Mouse (Mus musculus): ENCODE measurements around the gene Cd5l. TPM values are rescaled to one million over a fixed set of nuclear protein-coding genes. Genes with fewer than 3 reads are reported as not detected.
"Not testable (repeated sequence)": the region's sequence is repeated elsewhere in the genome, so short reads cannot be mapped to it uniquely, and the experiment has no call there.

The Cd5l gene
- 0.10 and 0.18 TPM in 2 replicates for polyA plus RNA-seq (2016; fragmentation: Nextera tagmentation; extraction: Ambion mirVana)

DNA sequence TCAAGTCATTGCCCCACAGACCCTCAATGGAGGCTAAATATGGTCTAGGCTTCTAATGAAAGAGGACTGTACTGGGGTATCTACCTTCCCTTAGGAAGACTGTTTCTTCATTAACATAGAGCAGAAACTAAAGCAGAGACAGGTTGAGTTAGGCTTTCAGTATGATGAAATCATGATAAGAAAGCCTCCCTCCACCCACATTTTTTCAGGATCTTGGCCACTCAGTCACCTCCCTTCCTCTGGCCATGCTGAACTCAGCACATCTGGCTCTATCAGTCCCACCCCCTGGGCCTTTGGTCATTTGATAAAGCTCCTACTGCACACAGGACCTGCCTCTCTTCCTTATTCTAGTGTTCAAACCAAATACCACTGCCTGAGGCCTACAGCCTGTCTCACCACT, at the start of gene Cd5l:
TSS of gene Cd5l (plus strand) at position 301 of the 400 bp plus-strand sequence.
- H3K27me3 ChIP-seq (replicated peaks) = no peaks in the 10 kb centered on the region
- no peak for ATAC-seq (ENCODE audit: insufficient number of reproducible peaks, low FRiP score)
- no peak within 1 kb of the TSS for H3K4me2 ChIP-seq
- no peak within 1 kb of the TSS for H3K27ac ChIP-seq (ENCODE audit: poor library complexity, severe bottlenecking)
- no peak within 1 kb of the TSS for H3K9ac ChIP-seq
- H3K36me3 ChIP-seq = no peaks in the 10 kb centered on the region
- no peaks in the 10 kb centered on the region for H3K4me1 ChIP-seq (replicated peaks)
- no peaks in the 10 kb centered on the region for H3K9me3 ChIP-seq (replicated peaks)
- H3K4me3 ChIP-seq = no peak within 1 kb of the TSS

DNA sequence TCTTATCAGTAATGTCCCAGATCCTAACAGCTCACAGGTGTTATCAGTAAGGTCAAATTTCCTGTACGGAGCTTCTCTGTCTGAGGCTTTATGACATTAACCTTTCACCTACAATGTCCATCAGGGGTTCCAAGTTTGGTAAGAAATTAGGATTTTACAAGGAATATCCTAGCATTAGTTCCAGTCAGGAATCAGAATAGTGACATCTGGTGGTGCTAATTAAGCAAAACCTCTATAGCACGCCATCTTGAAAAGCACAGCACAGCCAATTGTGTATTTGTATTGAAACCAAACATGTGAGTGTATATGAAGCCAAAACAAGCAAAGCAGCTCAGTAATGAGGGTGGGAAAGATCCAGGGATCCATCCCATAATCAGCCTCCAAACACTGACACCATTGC, 47.8 kb upstream of the Cd5l start:
- 65% methylated on average over 2 of the region's 2 CpGs for WGBS
- H3K4me3 ChIP-seq = no peak overlapping the region
- ATAC-seq (ENCODE audit: insufficient number of reproducible peaks, low FRiP score) = no peak

GRCm38 (mm10) chr3:87322557-87322956, 35.1 kb upstream of the Cd5l start:
- no peaks in the 10 kb centered on the region for H3K27me3 ChIP-seq (replicated peaks)
- no peak overlapping the region for H3K4me2 ChIP-seq
- H3K9ac ChIP-seq = no peak overlapping the region
- no peaks in the 10 kb centered on the region for H3K36me3 ChIP-seq
- WGBS = 45% methylated on average over 4 of the region's 4 CpGs
- no peak overlapping the region for H3K4me3 ChIP-seq
- no peak for ATAC-seq (ENCODE audit: insufficient number of reproducible peaks, low FRiP score)
- no peak overlapping the region for H3K27ac ChIP-seq (ENCODE audit: poor library complexity, severe bottlenecking)
- H3K4me1 ChIP-seq (replicated peaks) = no peaks in the 10 kb centered on the region
- H3K9me3 ChIP-seq (replicated peaks) = 0 out of 2 replicates have a peak, but pooled peaks cover 2% of the 10 kb centered on the region

More for the DNA sequence above, 47.8 kb upstream of the Cd5l start:
- H3K9me3 ChIP-seq (replicated peaks) = no peaks in the 10 kb centered on the region
- no peak overlapping the region for H3K9ac ChIP-seq
- no peaks in the 10 kb centered on the region for H3K27me3 ChIP-seq (replicated peaks)
- H3K4me1 ChIP-seq (replicated peaks) = 0 out of 2 replicates have a peak, but pooled peaks cover 4% of the 10 kb centered on the region
- no peak overlapping the region for H3K4me2 ChIP-seq
- H3K36me3 ChIP-seq = no peaks in the 10 kb centered on the region
- H3K27ac ChIP-seq (ENCODE audit: poor library complexity, severe bottlenecking) = no peak overlapping the region

DNA sequence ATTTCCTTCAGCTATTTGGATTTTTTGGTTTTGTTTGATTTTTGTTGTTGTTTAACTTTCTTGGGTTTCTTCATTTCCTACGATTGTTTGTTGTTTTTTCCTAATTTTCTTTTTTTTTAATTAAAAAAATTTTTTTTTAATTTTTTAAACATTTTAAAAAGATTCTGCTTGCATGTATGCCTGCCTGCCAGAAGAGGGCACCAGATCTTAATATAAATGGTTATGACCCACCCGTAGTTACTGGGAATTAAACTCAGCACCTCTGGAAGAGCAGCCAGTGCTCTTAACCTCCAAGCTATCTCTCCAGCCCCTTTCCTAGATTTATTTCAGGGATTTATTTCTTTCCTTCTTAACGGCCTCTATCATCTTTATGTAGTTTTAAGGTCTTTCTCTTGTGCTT, 33.9 kb upstream of the Cd5l start:
- Histone ChIP-seq H3K27ac (ENCODE audit: poor library complexity, severe bottlenecking) (no peak overlapping the region), H3K36me3 (no peaks in the 10 kb centered on the region), H3K4me1 (replicated peaks) (no peaks in the 10 kb centered on the region), H3K9ac (no peak overlapping the region), H3K9me3 (replicated peaks) (0 out of 2 replicates have a peak, but pooled peaks cover 2% of the 10 kb centered on the region), H3K27me3 (replicated peaks) (no peaks in the 10 kb centered on the region), H3K4me3 (no peak overlapping the region), H3K4me2 (no peak overlapping the region)
- WGBS = 6% methylated on average over 3 of the region's 3 CpGs
- ATAC-seq (ENCODE audit: insufficient number of reproducible peaks, low FRiP score) = no peak

- ATAC-seq (ENCODE audit: insufficient number of reproducible peaks, low FRiP score) = no peak
- Histone ChIP-seq H3K27me3 (replicated peaks) (no peaks in the 10 kb centered on the region), H3K4me2 (no peak overlapping the region), H3K9me3 (replicated peaks) (no peaks in the 10 kb centered on the region), H3K4me1 (replicated peaks) (0 out of 2 replicates have a peak, but pooled peaks cover 2% of the 10 kb centered on the region), H3K9ac (no peak overlapping the region), H3K4me3 (no peak overlapping the region), H3K36me3 (no peaks in the 10 kb centered on the region), H3K27ac (ENCODE audit: poor library complexity, severe bottlenecking) (no peak overlapping the region)
- 64% methylated on average over 5 of the region's 5 CpGs for WGBS
Measured at GRCm38 (mm10) chr3:87337899-87338298, 19.8 kb upstream of the Cd5l start.

GRCm38 (mm10) chr3:87350992-87351391, 6.7 kb upstream of the Cd5l start:
- ATAC-seq (ENCODE audit: insufficient number of reproducible peaks, low FRiP score); H3K4me1 ChIP-seq (replicated peaks); H3K9ac ChIP-seq; H3K27ac ChIP-seq (ENCODE audit: poor library complexity, severe bottlenecking); H3K27me3 ChIP-seq (replicated peaks); H3K9me3 ChIP-seq (replicated peaks); H3K4me3 ChIP-seq; H3K36me3 ChIP-seq; H3K4me2 ChIP-seq: not testable (repeated sequence)
- 69% methylated on average over 2 of the region's 2 CpGs for WGBS

DNA sequence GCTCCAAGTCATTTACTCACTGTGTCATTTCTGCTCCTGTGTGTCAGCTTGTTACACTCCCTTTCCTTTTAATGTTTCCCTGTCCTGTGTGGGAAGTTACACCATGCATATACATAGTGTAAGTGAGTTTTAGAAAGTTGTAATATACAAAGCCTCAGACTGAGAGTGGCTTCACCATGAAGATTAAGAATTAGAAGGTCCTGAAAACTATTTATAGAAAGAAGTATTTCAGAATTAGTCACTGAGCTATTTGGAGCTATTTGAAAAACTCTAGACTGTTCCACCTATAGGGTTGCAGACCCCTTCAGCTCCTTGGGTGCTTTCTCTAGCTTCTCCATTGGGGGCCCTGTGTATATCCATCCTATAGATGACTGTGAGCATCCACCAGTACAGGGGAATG, 1.5 kb downstream of the Cd5l start:
- Histone ChIP-seq H3K4me1 (replicated peaks) (no peaks in the 10 kb centered on the region), H3K27me3 (replicated peaks) (no peaks in the 10 kb centered on the region), H3K9me3 (replicated peaks) (no peaks in the 10 kb centered on the region), H3K9ac (no peak overlapping the region), H3K4me3 (no peak overlapping the region), H3K4me2 (no peak overlapping the region), H3K36me3 (no peaks in the 10 kb centered on the region), H3K27ac (ENCODE audit: poor library complexity, severe bottlenecking) (no peak overlapping the region)
- ATAC-seq (ENCODE audit: insufficient number of reproducible peaks, low FRiP score) = no peak

DNA sequence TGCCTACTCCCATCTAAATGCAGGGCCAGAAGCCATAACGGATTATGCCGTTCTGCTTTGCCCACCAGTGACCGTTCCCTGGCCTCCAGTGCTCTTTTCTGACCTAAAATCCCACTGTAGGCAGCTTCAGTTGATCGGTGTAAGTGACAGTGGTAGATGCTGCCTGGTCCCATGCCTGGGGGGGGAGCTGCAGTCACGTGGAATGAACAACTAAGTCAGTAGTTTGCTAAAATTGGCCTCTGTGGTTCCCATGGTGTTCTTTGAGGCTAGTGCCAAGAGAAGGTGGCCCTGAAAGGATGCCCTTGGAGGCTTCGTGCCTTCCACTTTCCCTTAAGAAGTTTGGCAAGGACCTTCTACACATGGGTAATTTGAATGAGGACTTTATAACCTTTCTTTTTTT, 2.8 kb downstream of the Cd5l start:
- H3K9ac ChIP-seq = no peak overlapping the region
- WGBS = 78% methylated on average over 6 of the region's 6 CpGs

DNA sequence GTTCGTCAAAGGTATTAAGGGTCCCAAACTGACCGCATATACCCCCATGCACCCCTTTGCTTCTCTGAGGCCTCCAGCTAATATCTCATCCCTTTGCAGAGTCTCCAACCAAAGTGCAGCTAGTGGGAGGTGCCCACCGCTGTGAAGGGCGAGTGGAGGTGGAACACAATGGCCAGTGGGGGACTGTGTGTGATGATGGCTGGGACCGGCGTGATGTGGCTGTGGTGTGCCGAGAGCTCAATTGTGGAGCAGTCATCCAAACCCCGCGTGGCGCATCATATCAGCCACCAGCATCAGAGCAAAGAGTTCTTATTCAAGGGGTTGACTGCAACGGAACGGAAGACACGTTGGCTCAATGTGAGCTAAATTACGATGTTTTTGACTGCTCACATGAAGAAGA, 8.0 kb downstream of the Cd5l start:
- Histone ChIP-seq H3K4me3 (no peak overlapping the region), H3K27me3 (replicated peaks) (no peaks in the 10 kb centered on the region), H3K27ac (ENCODE audit: poor library complexity, severe bottlenecking) (no peak overlapping the region), H3K4me2 (no peak overlapping the region), H3K36me3 (no peaks in the 10 kb centered on the region), H3K9ac (no peak overlapping the region), H3K4me1 (replicated peaks) (no peaks in the 10 kb centered on the region), H3K9me3 (replicated peaks) (no peaks in the 10 kb centered on the region)
- no peak for ATAC-seq (ENCODE audit: insufficient number of reproducible peaks, low FRiP score)
- 89% methylated on average over 14 of the region's 14 CpGs for WGBS

More for the DNA sequence above, 2.8 kb downstream of the Cd5l start:
- no peaks in the 10 kb centered on the region for H3K4me1 ChIP-seq (replicated peaks)
- H3K4me3 ChIP-seq = no peak overlapping the region
- ATAC-seq (ENCODE audit: insufficient number of reproducible peaks, low FRiP score) = no peak
- H3K27me3 ChIP-seq (replicated peaks) = no peaks in the 10 kb centered on the region
- H3K36me3 ChIP-seq = no peaks in the 10 kb centered on the region
- H3K27ac ChIP-seq (ENCODE audit: poor library complexity, severe bottlenecking) = no peak overlapping the region
- no peaks in the 10 kb centered on the region for H3K9me3 ChIP-seq (replicated peaks)
- H3K4me2 ChIP-seq = no peak overlapping the region

DNA sequence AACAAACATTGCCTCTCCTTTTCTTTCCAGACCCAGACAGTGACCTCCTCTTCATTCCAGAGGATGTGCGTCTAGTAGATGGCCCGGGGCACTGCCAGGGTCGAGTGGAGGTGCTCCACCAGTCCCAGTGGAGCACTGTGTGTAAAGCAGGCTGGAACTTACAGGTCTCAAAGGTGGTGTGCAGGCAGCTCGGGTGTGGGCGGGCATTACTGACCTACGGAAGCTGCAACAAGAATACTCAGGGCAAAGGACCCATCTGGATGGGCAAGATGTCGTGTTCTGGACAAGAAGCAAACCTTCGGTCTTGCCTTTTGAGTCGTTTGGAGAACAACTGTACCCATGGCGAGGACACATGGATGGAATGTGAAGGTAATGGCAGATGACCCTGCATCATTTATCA, 9.8 kb downstream of the Cd5l start:
- no peak overlapping the region for H3K9ac ChIP-seq
- H3K4me1 ChIP-seq (replicated peaks) = no peaks in the 10 kb centered on the region
- H3K27ac ChIP-seq (ENCODE audit: poor library complexity, severe bottlenecking) = no peak overlapping the region
- no peak for ATAC-seq (ENCODE audit: insufficient number of reproducible peaks, low FRiP score)
- H3K36me3 ChIP-seq = no peaks in the 10 kb centered on the region
- H3K4me2 ChIP-seq = no peak overlapping the region
- H3K27me3 ChIP-seq (replicated peaks) = no peaks in the 10 kb centered on the region
- 82% methylated on average over 10 of the region's 10 CpGs for WGBS
- H3K4me3 ChIP-seq = no peak overlapping the region
- H3K9me3 ChIP-seq (replicated peaks) = no peaks in the 10 kb centered on the region

DNA sequence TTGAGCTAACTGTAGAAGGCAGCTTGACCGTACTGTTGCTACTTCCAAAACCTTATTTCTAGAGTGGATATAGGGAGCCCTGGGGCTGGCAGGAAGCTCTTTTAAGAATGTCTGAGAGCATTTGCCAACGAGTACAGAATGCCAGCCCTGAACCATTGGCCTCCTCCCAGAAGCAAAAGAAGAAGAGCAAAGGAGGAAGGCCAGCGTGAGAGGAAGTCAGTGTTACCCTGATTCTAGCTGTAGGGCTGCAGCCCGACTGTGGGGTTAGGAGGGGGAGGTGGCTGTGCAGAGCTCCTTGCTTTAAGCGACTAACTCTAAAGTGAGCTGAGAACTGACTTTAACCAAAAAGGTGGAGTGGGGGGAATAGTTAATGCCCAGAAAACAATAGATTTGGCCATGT, 11.5 kb downstream of the Cd5l start:
- no peak for ATAC-seq (ENCODE audit: insufficient number of reproducible peaks, low FRiP score)
- Histone ChIP-seq H3K27me3 (replicated peaks) (no peaks in the 10 kb centered on the region), H3K4me3 (no peak overlapping the region), H3K4me2 (no peak overlapping the region), H3K9ac (no peak overlapping the region), H3K27ac (ENCODE audit: poor library complexity, severe bottlenecking) (no peak overlapping the region), H3K9me3 (replicated peaks) (no peaks in the 10 kb centered on the region), H3K36me3 (no peaks in the 10 kb centered on the region), H3K4me1 (replicated peaks) (no peaks in the 10 kb centered on the region)
- 73% methylated on average over 5 of the region's 5 CpGs for WGBS
